Mouse (Mus musculus) hindbrain, embryonic 11.5 days (tissue): Measurements from ENCODE around the gene Pfdn6. TPM values are rescaled to one million over a fixed set of nuclear protein-coding genes. Genes with fewer than 3 reads are reported as not detected.
"Not testable (repeated sequence)": the region's sequence is repeated elsewhere in the genome, so short reads cannot be mapped to it uniquely, and the experiment has no call there.

Source experiments
- ATAC-seq: fragments of 200-750 bp; cut with Nextera tagmentation; 2 replicates; pipeline ENCODE4 v1.8.0; 2017; ENCODE audit warnings: mild to moderate bottlenecking, moderate TSS enrichment, moderate library complexity; ENCODE audit not compliant: low FRiP score
- DNase-seq: peaks from one replicate; pipeline ENCODE4 v3.0.0-alpha.2; 2015; ENCODE audit warnings: low spot score
- H3K27ac ChIP-seq: fragments of 300-500 bp; sonication (generic); 2 replicates; pipeline ENCODE4 v1.5.1; 2014; ENCODE audit warnings: mild to moderate bottlenecking, low read depth, low read length
- H3K27me3 ChIP-seq: fragments of 300-500 bp; sonication (generic); 2 replicates; pipeline ENCODE4 v1.6.1; 2014; ENCODE audit warnings: mild to moderate bottlenecking, low read length, moderate library complexity, mixed read lengths; ENCODE audit not compliant: control insufficient read depth, insufficient read depth
- H3K36me3 ChIP-seq: fragments of 300-500 bp; sonication (generic); 2 replicates; pipeline ENCODE4 v1.6.1; 2014; ENCODE audit warnings: mild to moderate bottlenecking, low read length, moderate library complexity, mixed read lengths; ENCODE audit not compliant: control insufficient read depth, insufficient read depth
- H3K4me1 ChIP-seq: fragments of 300-500 bp; sonication (generic); replicated peaks from 2 replicates; pipeline ENCODE4 v1.6.1; 2014; ENCODE audit warnings: low read length, mixed read lengths; ENCODE audit not compliant: control insufficient read depth, insufficient read depth
- H3K4me2 ChIP-seq: fragments of 300-500 bp; sonication (generic); replicated peaks from 2 replicates; pipeline ENCODE4 v1.6.1; 2014; ENCODE audit warnings: mild to moderate bottlenecking, low read depth, low read length
- H3K4me3 ChIP-seq: fragments of 300-500 bp; sonication (generic); 2 replicates; pipeline ENCODE4 v1.5.1; 2014; ENCODE audit warnings: low read depth, low read length
- H3K9ac ChIP-seq: fragments of 300-500 bp; sonication (generic); 2 replicates; pipeline ENCODE4 v1.6.1; 2014; ENCODE audit warnings: low read depth, low read length
- H3K9me3 ChIP-seq: fragments of 300-500 bp; sonication (generic); 2 replicates; pipeline ENCODE4 v1.6.1; 2016; ENCODE audit warnings: low read length; ENCODE audit not compliant: control insufficient read depth
- WGBS: fragments of 180-500 bp; shearing (Covaris S2); extraction: QIAGEN DNeasy Blood & Tissue Kit; methylation state at CpG from one replicate; pipeline ENCODE4 v1.1.7; 2014; 5-methylcytosine and 5-hydroxymethylcytosine counted together
- polyA plus RNA-seq: library from polyadenylated mRNA; unstranded; fragments of >200 nt; fragmentation: Nextera tagmentation; extraction: Ambion mirVana; gene quantifications from 2 replicates; pipeline ENCODE4 v1.2.1, GENCODE M21; 2014

The Pfdn6 gene
- polyA plus RNA-seq, 1 experiment from 2014 or later: 201 TPM

GRCm38 (mm10) chr17:33899642-33900041 lies 40.5 kb downstream of the Pfdn6 start:
- Histone ChIP-seq H3K4me1 (no peaks in the 10 kb centered on the region), H3K27me3 (no peaks in the 10 kb centered on the region), H3K9me3 (no peaks in the 10 kb centered on the region), H3K4me3 (no peak overlapping the region), H3K9ac (no peak overlapping the region), H3K36me3 (no peaks in the 10 kb centered on the region), H3K27ac (no peak overlapping the region), H3K4me2 (no peak overlapping the region)
- 84% methylated on average over 4 of the region's 4 CpGs for WGBS
- ATAC-seq (no peak), DNase-seq (no peak)

- H3K9ac ChIP-seq: not testable (repeated sequence)
These were observed 42.0 kb downstream of the Pfdn6 start for GRCm38 (mm10) chr17:33898193-33898592.

GRCm38 (mm10) chr17:33897114-33897794 lies 42.9 kb downstream of the Pfdn6 start:
- DNase-seq: peak; percentile 78
- H3K9ac ChIP-seq: no peak overlapping the region
- no peak overlapping the region for H3K4me2 ChIP-seq
- H3K4me1 ChIP-seq: no peaks in the 10 kb centered on the region
- H3K4me3 ChIP-seq: no peak overlapping the region
- no peak overlapping the region for H3K27ac ChIP-seq
- no peak for ATAC-seq
- no peaks in the 10 kb centered on the region for H3K9me3 ChIP-seq
- H3K36me3 ChIP-seq: no peaks in the 10 kb centered on the region
- WGBS: 43% methylated on average over 6 of the region's 6 CpGs
- no peaks in the 10 kb centered on the region for H3K27me3 ChIP-seq

More at GRCm38 (mm10) chr17:33898193-33898592, 42.0 kb downstream of the Pfdn6 start:
- not testable (repeated sequence) for H3K4me3 ChIP-seq, ATAC-seq, H3K27ac ChIP-seq, H3K4me2 ChIP-seq, H3K9me3 ChIP-seq, H3K36me3 ChIP-seq, H3K27me3 ChIP-seq, DNase-seq, H3K4me1 ChIP-seq
- WGBS: 91% methylated on average over 4 of the region's 4 CpGs

- ATAC-seq, H3K9me3 ChIP-seq, H3K9ac ChIP-seq, H3K4me2 ChIP-seq, H3K27ac ChIP-seq, DNase-seq, H3K36me3 ChIP-seq, H3K4me1 ChIP-seq, H3K4me3 ChIP-seq, H3K27me3 ChIP-seq: not testable (repeated sequence)
- 72% methylated on average over 4 of the region's 4 CpGs for WGBS
These were observed 47.1 kb downstream of the Pfdn6 start for GRCm38 (mm10) chr17:33893011-33893410.

GRCm38 (mm10) chr17:33892429-33892828 lies 47.7 kb downstream of the Pfdn6 start:
- H3K36me3 ChIP-seq: no peaks in the 10 kb centered on the region
- no peak overlapping the region for H3K9ac ChIP-seq
- 24% methylated on average over 7 of the region's 7 CpGs for WGBS
- no peaks in the 10 kb centered on the region for H3K9me3 ChIP-seq
- no peaks in the 10 kb centered on the region for H3K27me3 ChIP-seq
- no peak for DNase-seq
- H3K4me2 ChIP-seq: no peak overlapping the region
- H3K4me1 ChIP-seq: no peaks in the 10 kb centered on the region
- no peak overlapping the region for H3K27ac ChIP-seq
- H3K4me3 ChIP-seq: no peak overlapping the region
- ATAC-seq: no peak

- WGBS: 66% methylated on average over 6 of the region's 6 CpGs
- not testable (repeated sequence) for H3K27me3 ChIP-seq, H3K9ac ChIP-seq, H3K27ac ChIP-seq, H3K9me3 ChIP-seq, H3K4me2 ChIP-seq, DNase-seq, H3K4me1 ChIP-seq, H3K36me3 ChIP-seq, ATAC-seq, H3K4me3 ChIP-seq
These were observed 48.3 kb downstream of the Pfdn6 start for GRCm38 (mm10) chr17:33891892-33892291.

GRCm38 (mm10) chr17:33891357-33891756 lies 48.8 kb downstream of the Pfdn6 start:
- no peak overlapping the region for H3K4me3 ChIP-seq
- no peak overlapping the region for H3K4me2 ChIP-seq
- no peaks in the 10 kb centered on the region for H3K9me3 ChIP-seq
- H3K27ac ChIP-seq: no peak overlapping the region
- 80% methylated on average over 2 of the region's 2 CpGs for WGBS
- no peak overlapping the region for H3K9ac ChIP-seq
- no peak for DNase-seq
- H3K27me3 ChIP-seq: no peaks in the 10 kb centered on the region
- ATAC-seq: no peak
- no peaks in the 10 kb centered on the region for H3K4me1 ChIP-seq
- no peaks in the 10 kb centered on the region for H3K36me3 ChIP-seq

GRCm38 (mm10) chr17:33890533-33891059 lies 49.5 kb downstream of the Pfdn6 start, which contains the start of gene Kifc1:
Kifc1 (minus strand) TSS chr17:33890661.
- H3K9ac ChIP-seq: peak within 1 kb of the TSS; percentile 62
- peak; percentile 99 for DNase-seq
- WGBS: under 1% methylated on average over 49 of the region's 49 CpGs
- no peaks in the 10 kb centered on the region for H3K9me3 ChIP-seq
- H3K27ac ChIP-seq: peak within 1 kb of the TSS; percentile 67
- peak; percentile 98 for ATAC-seq
- no peaks in the 10 kb centered on the region for H3K4me1 ChIP-seq
- H3K36me3 ChIP-seq: no peaks in the 10 kb centered on the region
- H3K4me3 ChIP-seq: peak within 1 kb of the TSS; percentile 59
- H3K4me2 ChIP-seq: peak within 1 kb of the TSS; percentile 55
- H3K27me3 ChIP-seq: no peaks in the 10 kb centered on the region

GRCm38 (mm10) chr17:33889941-33890532 lies 50.1 kb downstream of the Pfdn6 start:
- Histone ChIP-seq H3K27ac (peak overlapping the region; percentile 67), H3K4me3 (peak overlapping the region; percentile 59), H3K4me2 (peak overlapping the region; percentile 55), H3K9ac (peak overlapping the region; percentile 62)
- H3K36me3 ChIP-seq, H3K9me3 ChIP-seq, H3K27me3 ChIP-seq, ATAC-seq, DNase-seq, H3K4me1 ChIP-seq: not testable (repeated sequence)
- under 1% methylated on average over 39 of the region's 44 CpGs for WGBS
